Mouse (Mus musculus) embryonic fibroblast, embryonic 13.5 days (primary cell): ENCODE results near the gene Rnf186.

Experiments used
- CTCF ChIP-seq: IDR thresholded peaks from 2 replicates; pipeline ENCODE4 v1.5.1; 2011; ENCODE audit warnings: mild to moderate bottlenecking, control low read depth, low read length, moderate library complexity, borderline replicate concordance; ENCODE audit not compliant: insufficient read depth
- POLR2A ChIP-seq: IDR thresholded peaks from 2 replicates; pipeline ENCODE4 v1.6.1; 2011; ENCODE audit warnings: low read depth, mild to moderate bottlenecking, control low read depth, low read length, moderate library complexity

- TF ChIP-seq CTCF (no peak), POLR2A (no peak)
These were observed 41.4 kb upstream of the Rnf186 start for GRCm38 (mm10) chr4:138925561-138925960.
